Mouse (Mus musculus): ENCODE measurements around the gene Kcnk1.

GRCm38 (mm10) chr8:126008945-126009344, 14.0 kb downstream of the Kcnk1 start:
- TF ChIP-seq EP300 (optimal IDR thresholded peaks at IDR 0.05) (no peak), CTCF (IDR thresholded peaks at IDR 0.05; ENCODE audit: low read depth) (no peak)
